Mouse (Mus musculus): ENCODE results near the gene Cenpa. TPM values are rescaled to one million over a fixed set of nuclear protein-coding genes. Genes with fewer than 3 reads are reported as not detected.

The Cenpa gene
- total RNA-seq (2014; rRNA removed) (15.1 and 15.5 TPM in 2 replicates), polyA plus RNA-seq (2015; fragmentation: Nextera tagmentation; extraction: Ambion mirVana) (42.4 and 45.5 TPM in 2 replicates)

GRCm38 (mm10) chr5:30666391-30667195 lies at the start of gene Cenpa:
Cenpa (plus strand) TSS chr5:30666777.
- WGBS: 3% methylated on average over 40 of the region's 40 CpGs
- Histone ChIP-seq H3K4me1 (ENCODE audit: insufficient read depth) (0 out of 2 replicates have a peak, but pooled peaks cover 5% of the 10 kb centered on the region), H3K36me3 (ENCODE audit: insufficient read depth) (no peaks in the 10 kb centered on the region), H3K4me3 (ENCODE audit: low read depth, low read length) (peak within 1 kb of the TSS; percentile 64), H3K9ac (peak within 1 kb of the TSS; percentile 59), H3K4me2 (ENCODE audit: low read depth) (peak within 1 kb of the TSS; percentile 91), H3K27me3 (ENCODE audit: insufficient read depth, low read length) (no peaks in the 10 kb centered on the region), H3K27ac (ENCODE audit: low read depth, low read length) (peak within 1 kb of the TSS; percentile 54; the same call in 1 of the 2 replicates), H3K9me3 (ENCODE audit: low read length) (no peaks in the 10 kb centered on the region)
- ATAC-seq (peak; percentile 99), DNase-seq (peak; percentile 93)
- TF ChIP-seq CTCF (IDR thresholded peaks at IDR 0.05; ENCODE audit: low read depth): 0 out of 2 replicates have a peak, but pooled peaks have one; percentile 2

- 35% methylated on average over 3 of the region's 3 CpGs for WGBS
Measured at GRCm38 (mm10) chr5:30617357-30617756, 49.2 kb upstream of the Cenpa start.

GRCm38 (mm10) chr5:30617851-30618250 lies 48.7 kb upstream of the Cenpa start:
- Histone ChIP-seq H3K9me3 (ENCODE audit: low read length) (no peaks in the 10 kb centered on the region), H3K27ac (ENCODE audit: low read depth, low read length) (no peak overlapping the region), H3K4me2 (ENCODE audit: low read depth) (no peak overlapping the region), H3K9ac (no peak overlapping the region), H3K36me3 (ENCODE audit: insufficient read depth) (no peaks in the 10 kb centered on the region), H3K4me1 (ENCODE audit: insufficient read depth) (peaks cover 7% of the 10 kb centered on the region; the same call in 1 of the 2 replicates), H3K4me3 (ENCODE audit: low read depth, low read length) (no peak overlapping the region), H3K27me3 (ENCODE audit: insufficient read depth, low read length) (peaks cover 13% of the 10 kb centered on the region)
- no peak for TF ChIP-seq CTCF (IDR thresholded peaks at IDR 0.05; ENCODE audit: low read depth)
- ATAC-seq: no peak
- WGBS: 25% methylated on average over 11 of the region's 11 CpGs
- no peak for DNase-seq

More at GRCm38 (mm10) chr5:30617357-30617756, 49.2 kb upstream of the Cenpa start:
- no peak for DNase-seq
- no peak overlapping the region for H3K4me3 ChIP-seq (ENCODE audit: low read depth, low read length)
- no peak for TF ChIP-seq CTCF (IDR thresholded peaks at IDR 0.05; ENCODE audit: low read depth)
- ATAC-seq: no peak
- no peak overlapping the region for H3K4me2 ChIP-seq (ENCODE audit: low read depth)
- no peaks in the 10 kb centered on the region for H3K36me3 ChIP-seq (ENCODE audit: insufficient read depth)
- no peak overlapping the region for H3K27ac ChIP-seq (ENCODE audit: low read depth, low read length)
- peaks cover 9% of the 10 kb centered on the region for H3K27me3 ChIP-seq (ENCODE audit: insufficient read depth, low read length)
- H3K9ac ChIP-seq: no peak overlapping the region
- H3K4me1 ChIP-seq (ENCODE audit: insufficient read depth): peaks cover 3% of the 10 kb centered on the region; the same call in 1 of the 2 replicates
- H3K9me3 ChIP-seq (ENCODE audit: low read length): no peaks in the 10 kb centered on the region

GRCm38 (mm10) chr5:30618376-30619003 lies 48.1 kb upstream of the Cenpa start:
- Histone ChIP-seq H3K4me3 (ENCODE audit: low read depth, low read length) (no peak overlapping the region), H3K36me3 (ENCODE audit: insufficient read depth) (no peaks in the 10 kb centered on the region), H3K4me1 (ENCODE audit: insufficient read depth) (peaks cover 9% of the 10 kb centered on the region; the same call in 1 of the 2 replicates), H3K9ac (no peak overlapping the region), H3K27ac (ENCODE audit: low read depth, low read length) (no peak overlapping the region), H3K9me3 (ENCODE audit: low read length) (no peaks in the 10 kb centered on the region), H3K27me3 (ENCODE audit: insufficient read depth, low read length) (peaks cover 16% of the 10 kb centered on the region), H3K4me2 (ENCODE audit: low read depth) (no peak overlapping the region)
- DNase-seq (no peak), ATAC-seq (no peak)
- no peak for TF ChIP-seq CTCF (IDR thresholded peaks at IDR 0.05; ENCODE audit: low read depth)
- WGBS: 84% methylated on average over 8 of the region's 8 CpGs

GRCm38 (mm10) chr5:30619211-30619610 lies 47.4 kb upstream of the Cenpa start:
- 72% methylated on average over 2 of the region's 2 CpGs for WGBS
- no peak overlapping the region for H3K9ac ChIP-seq
- H3K27ac ChIP-seq (ENCODE audit: low read depth, low read length): no peak overlapping the region
- no peak for DNase-seq
- H3K4me2 ChIP-seq (ENCODE audit: low read depth): no peak overlapping the region
- no peaks in the 10 kb centered on the region for H3K36me3 ChIP-seq (ENCODE audit: insufficient read depth)
- H3K27me3 ChIP-seq (ENCODE audit: insufficient read depth, low read length): peaks cover 16% of the 10 kb centered on the region
- no peak for TF ChIP-seq CTCF (IDR thresholded peaks at IDR 0.05; ENCODE audit: low read depth)
- no peak overlapping the region for H3K4me3 ChIP-seq (ENCODE audit: low read depth, low read length)
- no peak for ATAC-seq
- peaks cover 9% of the 10 kb centered on the region; the same call in 1 of the 2 replicates for H3K4me1 ChIP-seq (ENCODE audit: insufficient read depth)
- H3K9me3 ChIP-seq (ENCODE audit: low read length): no peaks in the 10 kb centered on the region

DNA sequence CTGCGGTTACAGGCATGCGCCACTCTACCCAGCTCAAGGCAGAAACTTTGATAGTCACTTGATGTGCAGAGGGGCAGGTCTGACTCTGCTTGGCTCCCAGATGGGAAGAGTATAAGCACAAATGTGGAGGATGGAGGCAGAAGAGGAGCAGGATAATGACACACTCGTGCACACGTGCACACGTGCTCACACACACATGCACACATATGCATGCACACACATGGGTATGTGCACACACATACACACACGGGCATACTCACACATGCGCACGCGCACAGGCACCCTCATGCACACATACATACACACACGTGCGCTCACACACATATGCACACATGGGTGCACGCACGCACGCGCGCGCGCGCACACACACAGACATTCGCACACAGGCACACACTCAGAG lies 46.0 kb upstream of the Cenpa start:
- H3K4me1 ChIP-seq (ENCODE audit: insufficient read depth): peaks cover 9% of the 10 kb centered on the region; the same call in 1 of the 2 replicates
- H3K27ac ChIP-seq (ENCODE audit: low read depth, low read length): no peak overlapping the region
- DNase-seq: no peak
- no peak overlapping the region for H3K4me3 ChIP-seq (ENCODE audit: low read depth, low read length)
- no peak overlapping the region for H3K4me2 ChIP-seq (ENCODE audit: low read depth)
- H3K9me3 ChIP-seq (ENCODE audit: low read length): no peaks in the 10 kb centered on the region
- H3K27me3 ChIP-seq (ENCODE audit: insufficient read depth, low read length): peaks cover 16% of the 10 kb centered on the region
- TF ChIP-seq CTCF (IDR thresholded peaks at IDR 0.05; ENCODE audit: low read depth): no peak
- no peak overlapping the region for H3K9ac ChIP-seq
- WGBS: 97% methylated on average over 20 of the region's 20 CpGs
- H3K36me3 ChIP-seq (ENCODE audit: insufficient read depth): no peaks in the 10 kb centered on the region
- ATAC-seq: no peak
